Mouse (Mus musculus) frontal cortex, adult 2 months (tissue): ENCODE data around the gene Nepro. TPM values are rescaled to one million over a fixed set of nuclear protein-coding genes. Genes with fewer than 3 reads are reported as not detected.

Experiments used
- DNase-seq, 2 experiments: peaks; one replicate each; pipeline ENCODE4 v3.0.0; 2022; ENCODE audit warnings: low spot score in 1 of 2; ENCODE audit errors: extremely low spot score in 1 of 2
- polyA plus RNA-seq: library from polyadenylated mRNA; depleted of rRNA; stranded (reverse); fragments of >200 nt; gene quantifications from 2 replicates; pipeline ENCODE4 v1.2.3, GENCODE M21; 2012

Gene Nepro
- polyA plus RNA-seq, 1 experiment: 3.9 TPM

DNA sequence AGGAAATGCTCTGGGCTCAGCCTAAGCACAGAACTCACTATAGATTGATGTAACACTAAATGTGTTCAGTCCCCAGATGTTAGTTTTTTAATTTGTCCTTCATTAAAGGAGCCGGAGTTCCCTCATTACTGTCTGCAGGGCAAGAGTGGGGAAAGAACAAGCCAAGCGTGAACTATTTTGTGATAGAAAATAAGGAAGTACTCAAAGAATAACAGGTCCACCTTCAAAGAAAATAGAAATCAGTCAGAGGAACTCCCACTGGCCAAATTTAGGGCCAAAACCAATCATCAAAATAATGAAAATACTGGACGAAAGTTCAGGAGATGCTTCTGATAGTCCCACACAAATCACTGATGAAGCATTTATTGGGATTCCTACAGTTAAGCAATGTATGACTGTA, 22.9 kb upstream of the Nepro start:
- DNase-seq: no peak

DNA sequence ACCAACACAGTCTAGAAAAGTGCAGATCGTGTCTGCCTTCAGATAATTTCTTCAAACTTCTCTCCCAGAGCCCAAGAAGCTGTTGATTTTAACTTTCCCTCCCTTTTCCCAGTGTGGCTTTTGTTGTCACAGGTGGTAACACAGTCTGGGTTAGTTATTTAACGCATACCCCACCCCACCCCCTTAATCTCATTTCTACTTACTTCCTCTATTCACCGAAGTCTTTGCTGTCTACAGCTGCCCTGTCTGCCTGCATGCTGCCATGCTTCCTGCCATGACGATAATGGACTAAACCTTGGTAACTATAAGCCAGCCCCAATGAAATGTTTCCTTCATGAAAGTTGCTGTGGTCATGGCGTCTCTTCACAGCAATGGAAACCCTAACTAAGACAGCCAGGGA, 21.8 kb upstream of the Nepro start:
- no peak for DNase-seq

DNA sequence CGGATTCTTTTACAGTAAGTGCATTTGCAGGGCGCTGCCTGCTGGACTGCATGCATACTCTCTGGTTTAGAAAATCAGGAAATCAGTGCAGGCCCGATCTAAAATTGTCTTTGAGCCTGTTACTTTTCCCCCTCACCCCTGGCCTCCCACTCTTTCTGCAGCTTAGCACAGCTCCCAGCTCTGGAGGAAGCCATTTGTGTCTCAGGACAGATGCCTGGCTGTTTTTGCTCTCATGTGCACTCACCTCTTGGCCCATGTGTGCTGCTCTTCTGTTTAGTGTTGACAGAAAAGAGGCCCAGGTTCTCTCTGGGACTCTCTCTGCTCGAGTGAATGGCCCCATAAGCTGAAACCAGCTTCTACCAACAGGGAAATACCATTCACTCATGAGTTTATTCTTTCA, 20.6 kb upstream of the Nepro start:
- no peak for DNase-seq

DNA sequence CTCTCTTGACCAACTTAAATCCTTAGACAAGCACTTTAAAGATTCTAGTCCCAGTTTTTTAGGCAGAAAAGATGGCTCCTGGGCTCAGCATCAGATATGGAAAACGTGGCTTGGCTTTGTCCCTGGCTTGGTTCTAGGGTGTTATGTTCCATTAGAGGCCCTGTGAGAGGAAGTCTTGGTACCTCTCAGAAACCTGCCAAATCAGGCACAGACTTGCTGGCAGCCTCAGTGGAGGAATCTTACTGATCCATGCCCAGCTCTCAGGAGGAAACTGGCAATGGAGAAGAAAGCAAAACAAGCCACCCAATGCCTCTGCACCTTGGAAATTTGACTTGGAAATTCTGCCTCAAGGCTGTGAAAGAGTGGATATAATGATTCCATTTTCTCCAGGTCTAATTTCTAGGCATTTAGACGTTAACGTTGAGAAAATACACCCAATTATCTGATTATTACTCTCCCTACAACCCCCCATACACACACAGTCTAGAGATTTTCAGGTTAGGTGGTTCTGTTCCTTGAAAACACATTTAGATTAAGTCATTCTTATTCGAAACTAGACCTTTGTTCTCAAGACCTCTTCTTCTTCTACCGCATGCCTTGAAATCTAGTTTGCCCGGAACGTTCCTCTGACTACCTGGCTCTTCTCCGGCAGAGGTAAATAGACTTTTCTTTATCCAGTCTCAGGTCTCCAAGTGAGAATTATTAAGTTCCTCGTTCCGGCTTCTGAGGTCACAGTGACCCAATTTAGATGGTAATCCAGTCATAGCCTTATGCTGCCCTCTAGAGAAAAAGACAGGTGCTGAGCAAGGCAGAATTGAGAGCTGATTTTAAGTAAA, 7.6 kb upstream of the Nepro start:
- peak in 1 of 2 experiments; percentile 73 for DNase-seq

DNA sequence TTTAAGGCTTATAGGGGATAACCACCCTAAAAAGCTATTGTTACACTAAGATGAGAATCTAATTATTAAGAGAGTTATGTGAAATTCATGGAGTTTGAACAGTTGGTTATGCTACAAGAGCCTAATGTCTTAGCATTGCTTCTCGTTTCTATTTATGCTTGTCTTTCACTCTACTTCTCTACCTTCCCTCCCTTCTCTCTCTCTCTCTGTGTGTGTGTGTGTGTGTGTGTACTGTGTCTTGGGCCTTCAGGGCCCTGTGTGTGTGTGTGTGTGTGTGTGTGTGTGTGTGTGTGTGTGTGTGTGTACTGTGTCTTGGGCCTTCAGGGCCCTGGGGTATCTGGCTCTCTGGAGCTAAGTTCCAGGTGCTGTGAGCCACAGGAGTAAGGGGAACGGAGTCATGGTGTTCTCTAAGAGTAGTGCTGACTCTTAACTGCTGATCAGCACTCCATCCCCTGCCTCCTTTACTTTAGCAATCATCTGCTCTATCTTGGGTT, 6.9 kb upstream of the Nepro start:
- no peak for DNase-seq

DNA sequence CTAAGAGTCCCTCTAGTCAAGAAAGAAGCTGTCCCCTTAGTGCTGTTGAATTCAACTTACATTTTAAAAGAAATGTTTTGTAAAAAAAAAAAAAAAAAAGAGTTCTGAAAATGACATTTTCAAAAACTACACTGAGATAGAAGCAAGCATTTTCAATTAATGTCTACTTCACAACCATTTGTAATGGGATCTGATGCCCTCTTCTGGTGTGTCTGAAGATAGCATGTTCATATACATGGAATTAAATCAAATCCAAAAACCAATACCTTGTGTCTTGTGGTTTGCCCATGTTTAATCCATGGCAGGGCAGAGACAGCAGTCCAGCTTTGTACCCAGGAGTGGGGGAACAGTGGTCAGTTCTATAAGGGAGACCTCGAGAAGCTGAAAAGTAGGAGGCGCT, 6.3 kb upstream of the Nepro start:
- DNase-seq: peak in 1 of 2 experiments; percentile 26

DNA sequence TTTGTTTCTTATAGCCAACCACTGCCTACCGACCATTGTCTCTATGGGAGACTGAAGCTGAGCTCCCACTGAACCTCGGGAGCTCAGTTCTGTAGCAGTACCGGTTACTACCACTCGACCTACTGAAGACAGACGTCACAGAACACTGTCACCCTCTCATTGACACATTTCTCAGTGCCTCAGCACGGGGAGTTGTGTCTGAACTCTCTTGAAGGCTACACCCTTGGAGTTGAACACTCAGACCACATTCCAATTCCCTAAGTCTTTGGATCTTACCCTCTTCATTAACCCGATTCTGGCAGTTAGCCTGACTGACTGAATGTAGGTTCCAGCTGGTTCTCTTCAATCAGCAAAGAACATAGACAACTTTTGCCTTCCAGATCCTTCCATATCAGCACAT, 4.8 kb upstream of the Nepro start:
- no peak for DNase-seq

DNA sequence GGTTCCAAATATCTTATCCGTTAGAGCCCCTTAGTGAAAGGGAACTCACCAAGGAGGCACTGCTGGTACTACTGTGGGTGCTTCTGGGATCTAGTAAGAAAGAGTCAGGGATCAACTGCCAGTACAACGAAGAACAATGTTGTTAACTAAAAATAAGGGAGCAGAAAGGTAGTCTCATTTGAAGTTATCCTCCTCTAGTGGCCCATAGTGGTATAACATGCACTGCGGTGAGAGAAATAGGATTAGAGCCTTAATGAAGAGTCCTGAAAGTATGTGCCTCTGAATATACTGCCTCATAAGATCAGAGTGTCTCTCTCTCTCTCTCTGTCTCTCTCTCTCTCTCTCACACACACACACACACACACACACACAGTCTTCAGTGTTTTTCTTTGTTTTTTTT, 3.6 kb upstream of the Nepro start:
- peak in 1 of 2 experiments; percentile 53 for DNase-seq

DNA sequence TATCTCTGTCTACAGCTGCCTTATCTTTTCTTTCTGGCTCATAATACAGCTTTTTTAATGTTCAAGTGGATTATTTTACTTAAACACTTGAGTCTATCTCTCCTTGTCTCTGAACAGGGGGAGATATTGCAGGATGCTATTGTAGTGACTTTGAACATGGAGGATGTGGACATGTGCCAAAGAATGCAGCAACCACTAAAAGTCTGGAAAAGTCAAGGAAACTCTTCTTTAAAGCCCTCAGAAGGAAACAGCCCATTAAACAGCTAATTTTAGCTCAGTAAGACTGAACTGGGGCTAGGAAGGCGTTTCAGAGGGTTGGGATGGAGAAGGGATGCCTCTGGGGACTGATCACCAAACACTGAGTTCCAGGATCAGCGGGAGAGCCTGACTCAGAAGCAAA, 1.4 kb upstream of the Nepro start:
- no peak for DNase-seq

DNA sequence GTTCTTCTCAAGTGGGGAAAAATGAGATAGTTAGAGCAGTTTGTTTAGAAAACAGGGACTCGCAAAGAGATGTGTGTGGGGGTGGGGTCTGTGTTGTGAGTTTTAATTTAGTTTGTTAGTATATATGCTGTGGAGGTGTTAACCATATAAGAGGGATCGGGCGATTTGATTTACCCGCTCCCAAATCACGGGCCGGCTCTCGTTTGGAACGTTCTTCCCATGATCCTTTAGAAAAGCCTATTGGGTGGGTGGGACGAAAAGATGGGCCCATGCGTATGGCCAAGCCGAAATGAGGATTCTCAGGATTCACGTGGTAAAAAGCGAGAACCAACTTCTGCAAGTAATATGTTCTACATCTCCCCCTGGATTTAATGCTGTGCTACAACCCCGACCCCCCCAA, 746 bp downstream of the Nepro start:
- DNase-seq: peak; percentile 28 to 68

DNA sequence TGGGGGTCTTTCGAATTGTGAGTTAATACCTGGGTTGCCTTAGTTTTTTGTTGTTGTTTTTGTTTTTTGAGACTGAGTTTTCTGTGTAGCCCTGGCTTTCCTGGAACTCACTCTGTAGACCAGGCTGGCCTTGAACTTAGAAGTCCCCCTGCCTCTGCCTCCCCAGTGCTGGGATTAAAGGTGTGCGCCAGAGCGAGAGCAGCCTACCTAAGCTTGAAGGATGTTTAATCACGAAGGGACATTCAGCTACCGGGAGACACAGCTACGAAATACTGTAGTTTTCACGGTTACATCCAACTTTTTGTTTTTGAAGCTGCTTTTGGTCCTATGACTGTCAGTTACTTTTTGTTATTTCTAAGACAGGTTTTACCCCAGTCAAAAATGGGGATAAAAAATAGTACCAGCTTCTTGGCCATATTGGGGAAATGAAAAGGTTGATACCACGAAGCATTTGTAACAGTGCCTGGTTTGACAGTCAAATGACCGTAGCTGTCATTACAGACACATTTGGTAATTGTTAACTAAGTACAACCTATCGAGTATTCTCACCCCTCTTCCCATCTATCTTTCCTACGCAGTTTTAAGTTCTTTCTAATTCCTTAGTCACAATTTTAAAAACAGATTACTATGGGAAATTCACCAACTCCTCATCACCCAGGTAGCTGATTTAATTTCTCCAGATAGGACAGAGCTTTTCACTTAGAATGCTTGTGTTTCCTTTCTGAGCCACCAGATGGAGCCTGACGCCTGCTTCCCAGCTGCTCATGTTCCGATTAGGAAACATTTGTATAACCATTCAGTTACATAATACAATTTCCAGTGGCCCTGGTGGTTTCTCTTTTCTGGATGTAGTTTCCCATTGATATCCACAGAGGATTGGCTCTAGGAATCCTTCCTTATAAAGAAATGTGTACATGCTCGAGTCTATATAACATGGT, 1.5 kb downstream of the Nepro start:
- peak; percentile 83 to 97 for DNase-seq

DNA sequence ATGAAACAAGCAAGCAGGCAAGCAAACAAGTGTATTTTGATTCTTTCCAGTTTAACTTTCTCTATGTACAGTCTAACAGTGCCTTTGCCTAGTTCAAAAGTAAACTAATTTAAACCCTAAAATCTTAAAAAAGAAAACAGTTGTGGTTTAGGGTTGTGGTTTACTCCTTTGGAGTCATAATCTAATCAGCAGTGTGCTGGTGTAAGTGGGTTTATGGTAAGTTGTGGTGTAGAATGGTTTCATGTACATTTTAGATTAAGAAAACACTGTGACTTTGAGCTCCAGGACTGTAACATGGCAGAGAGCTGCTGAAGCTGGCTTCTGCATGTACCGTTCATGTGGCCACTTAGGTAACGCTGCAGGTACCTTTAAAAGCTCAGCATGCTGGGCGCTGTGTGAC, 3.4 kb downstream of the Nepro start:
- no peak for DNase-seq

DNA sequence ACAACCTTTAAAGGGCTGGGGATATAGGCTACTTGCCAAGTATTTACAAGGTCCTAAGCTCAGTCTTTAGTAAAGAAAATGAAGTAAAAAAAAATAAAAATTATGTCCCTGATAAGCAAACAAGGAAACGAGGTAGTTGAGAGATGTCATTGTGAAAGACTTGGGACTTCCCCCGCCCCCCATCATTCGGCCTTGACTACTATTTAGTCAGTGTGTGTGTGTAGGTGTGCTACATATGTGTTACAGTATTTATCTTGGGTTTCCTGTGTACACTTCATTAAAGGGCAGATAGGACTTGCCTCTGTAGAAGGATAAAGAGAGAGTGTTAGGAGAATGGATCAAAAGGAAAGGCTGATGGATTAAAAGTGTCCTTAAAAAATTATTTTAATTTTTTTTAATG, 10.0 kb downstream of the Nepro start:
- no peak for DNase-seq

DNA sequence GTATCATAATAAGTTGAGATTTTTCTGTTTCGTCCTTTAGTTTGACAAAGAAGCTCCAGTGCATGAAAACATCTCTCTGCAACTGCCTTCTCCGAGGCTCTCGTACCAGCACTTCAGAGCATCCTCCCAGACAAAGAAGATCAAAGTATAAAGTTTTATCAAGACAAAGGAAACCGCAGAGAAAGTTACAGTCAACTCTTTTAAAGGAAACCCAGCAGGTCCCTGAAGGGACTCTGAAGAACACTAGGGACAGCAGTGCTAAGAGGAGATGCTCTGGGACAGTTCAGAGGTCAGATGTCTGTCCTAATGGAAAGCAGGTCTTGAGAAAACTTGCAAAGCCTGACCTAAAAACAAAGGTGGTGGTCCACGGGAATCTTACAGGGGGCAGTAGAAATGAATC, 11.6 kb downstream of the Nepro start:
- no peak for DNase-seq

DNA sequence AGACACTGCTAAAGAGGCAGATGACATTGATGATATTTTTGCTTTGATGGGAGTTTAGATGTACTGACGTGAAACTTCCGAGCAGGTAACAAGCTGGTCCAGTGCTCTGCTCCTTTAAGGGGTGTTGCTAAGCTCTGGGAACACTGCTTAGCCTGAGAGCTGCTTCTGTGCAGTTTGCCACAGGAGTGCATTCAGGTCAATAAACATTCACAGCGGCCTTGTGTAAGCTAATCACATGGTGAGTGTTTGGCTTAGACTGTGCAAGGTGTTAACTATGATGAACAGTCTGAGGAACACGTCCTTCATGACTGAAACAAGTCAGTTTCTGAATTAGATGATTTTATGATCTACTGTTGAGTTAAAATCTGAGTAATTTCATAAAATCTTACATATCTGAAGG, 12.0 kb downstream of the Nepro start:
- DNase-seq: no peak

DNA sequence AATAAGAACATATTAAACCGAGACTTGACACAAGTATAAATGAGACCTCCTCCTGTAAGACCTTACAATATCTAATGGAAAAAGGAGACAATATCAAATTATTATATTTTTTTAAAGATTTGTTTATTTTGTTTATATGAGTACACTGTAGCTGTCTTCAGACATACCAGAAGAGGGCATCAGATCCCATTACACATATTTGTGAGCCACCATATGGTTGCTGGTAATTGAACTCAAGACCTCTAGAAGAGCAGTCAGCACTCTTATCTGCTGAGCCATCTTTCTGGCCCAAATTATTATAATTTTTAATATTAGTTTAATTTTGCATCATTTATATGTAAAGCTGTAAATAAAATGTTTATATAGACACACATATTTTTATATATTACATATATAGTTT, 18.7 kb downstream of the Nepro start:
- no peak for DNase-seq

DNA sequence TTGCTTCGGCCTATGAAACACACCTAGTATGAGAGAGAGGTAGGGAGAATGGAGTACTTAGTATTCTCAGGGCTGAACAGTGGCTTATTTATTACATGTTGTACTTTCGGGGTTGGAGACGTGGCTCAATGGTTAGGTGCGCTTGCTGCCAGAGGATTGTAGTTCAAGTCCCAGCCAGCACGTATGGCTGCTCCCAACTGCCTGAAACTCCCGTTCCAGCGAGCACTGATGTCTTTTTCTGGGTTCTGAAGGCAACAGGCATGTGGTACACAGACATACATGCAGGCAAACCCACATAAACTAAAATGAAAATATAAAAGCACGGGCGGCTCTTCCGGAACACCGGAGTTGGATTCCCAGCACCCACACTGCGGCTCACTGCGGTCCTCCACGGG, 21.4 kb downstream of the Nepro start:
- DNase-seq: no peak

DNA sequence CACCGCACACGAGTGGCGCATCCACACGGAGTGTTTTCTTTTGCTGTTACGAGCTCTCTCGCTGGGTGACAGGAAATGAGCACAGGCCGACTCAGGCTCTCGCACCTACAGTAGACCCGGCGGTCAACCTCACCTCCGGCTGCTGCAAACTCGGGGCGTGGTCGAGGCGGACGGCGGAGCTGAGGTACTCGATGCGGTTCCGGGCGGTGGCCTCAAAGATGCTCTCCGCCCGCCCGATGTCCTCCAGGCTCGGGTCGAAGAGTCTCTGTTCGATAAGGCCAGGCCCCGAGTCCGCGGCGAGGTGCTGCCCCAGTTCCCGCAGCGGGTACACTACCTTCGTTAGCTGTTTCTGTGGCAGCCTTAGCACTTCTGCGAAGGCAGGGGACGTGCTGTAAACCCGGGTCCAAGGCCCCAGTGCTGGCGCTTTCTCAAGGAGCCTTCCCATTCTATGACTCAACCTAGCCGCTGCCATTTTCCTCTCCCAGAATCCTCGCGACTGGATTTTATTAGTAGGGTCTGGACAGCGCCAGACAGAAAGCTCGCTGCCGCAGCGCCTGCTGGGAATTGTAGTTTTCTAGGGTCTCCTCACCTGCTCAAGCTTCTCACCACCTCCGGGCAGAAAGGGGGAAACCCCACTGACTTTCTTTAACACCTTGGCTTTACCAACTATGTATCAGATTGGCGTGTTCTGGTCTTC, 21.9 kb downstream of the Nepro start, which contains the start of gene Gtpbp8:
Gtpbp8 (minus strand) TSS at position 498 of the 697 bp plus-strand sequence.
- peak; percentile 83 to 93 for DNase-seq

DNA sequence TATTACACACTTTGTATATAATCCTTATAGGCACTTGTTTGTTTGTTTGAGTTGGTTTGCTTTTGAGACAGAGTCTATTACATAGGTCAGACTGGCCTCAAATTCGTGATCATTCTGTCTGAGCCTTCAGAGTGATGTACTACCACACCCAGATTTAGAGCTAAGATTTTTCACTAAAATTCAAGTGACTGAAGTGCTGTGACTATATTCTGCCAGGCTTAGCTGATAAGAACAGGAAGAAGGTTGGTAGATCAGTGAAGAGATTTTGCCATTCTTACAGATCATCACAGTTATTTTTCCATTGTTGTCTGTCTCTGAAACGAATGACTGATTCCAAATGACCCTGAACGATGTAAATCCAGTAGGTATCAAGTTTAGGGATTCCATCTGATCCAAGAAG, 23.9 kb downstream of the Nepro start:
- no peak for DNase-seq

DNA sequence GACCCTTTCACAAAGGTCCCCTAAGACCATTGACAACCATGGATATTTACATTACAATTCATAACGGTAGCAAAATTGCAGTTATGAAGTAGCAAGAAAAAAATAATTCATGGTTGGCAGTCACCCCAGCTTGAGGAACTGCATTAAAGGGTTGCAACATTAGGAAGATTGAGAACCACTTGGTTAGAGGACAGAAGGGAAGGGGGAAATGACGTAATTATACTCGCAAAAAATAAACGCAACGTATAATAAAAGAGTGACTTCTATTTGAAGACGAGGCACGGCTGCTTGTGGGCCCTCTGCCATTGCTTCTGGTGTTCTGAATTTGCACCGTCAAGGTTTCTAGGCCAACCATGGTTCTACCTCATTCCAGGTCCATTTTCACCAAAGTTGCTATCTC, 33.6 kb downstream of the Nepro start:
- DNase-seq: no peak

DNA sequence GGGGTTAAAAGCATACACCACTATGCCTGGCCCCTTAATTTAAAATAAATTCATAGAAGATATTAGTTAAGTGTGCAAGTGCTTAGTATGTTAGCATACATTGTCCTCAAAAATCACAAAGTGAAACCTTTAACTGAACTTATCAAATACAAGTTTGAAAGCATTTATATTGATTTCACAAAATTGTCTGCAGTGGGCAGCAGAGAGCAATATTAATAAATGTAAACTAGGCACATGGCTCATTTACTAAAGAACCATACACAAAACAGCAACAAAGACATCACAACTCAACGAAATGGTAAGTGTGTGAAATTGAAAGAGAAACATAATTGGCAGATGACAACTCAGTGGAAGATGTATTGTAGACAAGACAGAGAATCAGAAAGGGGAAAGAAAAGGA, 37.7 kb downstream of the Nepro start:
- no peak for DNase-seq
